Mouse (Mus musculus) midbrain, embryonic 14.5 days (tissue): ENCODE measurements at regions not wholly inside any gene's neighbourhood (a gene's known extent, or its start where the extent isn't known, plus 50 kb on each side); places are given as distances from the start of the nearest gene placed in this dataset.
"Not testable (repeated sequence)": the region's sequence is repeated elsewhere in the genome, so short reads cannot be mapped to it uniquely, and the experiment has no call there.

Source experiments
- ATAC-seq: fragments of 200-750 bp; cut with Nextera tagmentation; 2 replicates; pipeline ENCODE4 v1.8.0; 2017; ENCODE audit warnings: moderate number of reproducible peaks, moderate library complexity; ENCODE audit not compliant: low FRiP score, low TSS enrichment
- DNase-seq: peaks from one replicate; pipeline ENCODE4 v3.0.0-alpha.2; 2015
- H3K27ac ChIP-seq: fragments of 300-500 bp; sonication (generic); replicated peaks from 2 replicates; pipeline ENCODE4 v1.5.1; 2014; ENCODE audit warnings: mild to moderate bottlenecking, low read depth, low read length, moderate library complexity
- H3K27me3 ChIP-seq: fragments of 300-500 bp; sonication (generic); 2 replicates; pipeline ENCODE4 v1.6.1; 2014; ENCODE audit warnings: low read length, control low read depth, mixed read lengths; ENCODE audit not compliant: control insufficient read depth, insufficient read depth
- H3K36me3 ChIP-seq: fragments of 300-500 bp; sonication (generic); 2 replicates; pipeline ENCODE4 v1.6.1; 2014; ENCODE audit warnings: low read length, control low read depth; ENCODE audit not compliant: control insufficient read depth, insufficient read depth
- H3K4me1 ChIP-seq: fragments of 300-500 bp; sonication (generic); 2 replicates; pipeline ENCODE4 v1.6.1; 2014; ENCODE audit warnings: mild to moderate bottlenecking, antibody characterized with exemption, low read length, control low read depth; ENCODE audit not compliant: control insufficient read depth, insufficient read depth
- H3K4me2 ChIP-seq: fragments of 300-500 bp; sonication (generic); 2 replicates; pipeline ENCODE4 v1.6.1; 2014; ENCODE audit warnings: mild to moderate bottlenecking, low read length, moderate library complexity
- H3K4me3 ChIP-seq: fragments of 300-500 bp; sonication (generic); replicated peaks from 2 replicates; pipeline ENCODE4 v1.5.1; 2014; ENCODE audit warnings: low read depth, low read length
- H3K9ac ChIP-seq: fragments of 300-500 bp; sonication (generic); replicated peaks from 2 replicates; pipeline ENCODE4 v1.6.1; 2014; ENCODE audit warnings: mild to moderate bottlenecking, low read length, moderate library complexity
- H3K9me3 ChIP-seq: fragments of 300-500 bp; sonication (generic); 2 replicates; pipeline ENCODE4 v1.6.1; 2016; ENCODE audit warnings: low read length, control low read depth, mixed read lengths; ENCODE audit not compliant: control insufficient read depth
- WGBS: fragments of 180-500 bp; shearing (Covaris S2); extraction: QIAGEN DNeasy Blood & Tissue Kit; methylation state at CpG from one replicate; pipeline ENCODE4 v1.1.7; 2014; 5-methylcytosine and 5-hydroxymethylcytosine counted together

- 13% methylated on average over 6 of the region's 6 CpGs for WGBS
- not testable (repeated sequence) for H3K27me3 ChIP-seq, H3K4me1 ChIP-seq, H3K9me3 ChIP-seq, ATAC-seq, H3K9ac ChIP-seq, H3K36me3 ChIP-seq, H3K4me2 ChIP-seq, H3K4me3 ChIP-seq, H3K27ac ChIP-seq
- DNase-seq = peak; percentile 80
Measured at GRCm38 (mm10) chr6:117758516-117758915, 82.5 kb upstream of the Zfp637 start.

- Histone ChIP-seq H3K4me3 (no peak overlapping the region), H3K9me3 (no peaks in the 10 kb centered on the region), H3K27me3 (no peaks in the 10 kb centered on the region), H3K36me3 (no peaks in the 10 kb centered on the region), H3K27ac (no peak overlapping the region), H3K4me1 (no peaks in the 10 kb centered on the region), H3K9ac (no peak overlapping the region), H3K4me2 (no peak overlapping the region)
- 86% methylated on average over 7 of the region's 7 CpGs for WGBS
- ATAC-seq (no peak), DNase-seq (no peak)
Measured at GRCm38 (mm10) chr6:117771506-117771905, 69.5 kb upstream of the Zfp637 start.

- Histone ChIP-seq H3K9me3 (no peaks in the 10 kb centered on the region), H3K4me2 (no peak overlapping the region), H3K27ac (no peak overlapping the region), H3K9ac (no peak overlapping the region), H3K27me3 (no peaks in the 10 kb centered on the region), H3K4me3 (no peak overlapping the region), H3K36me3 (no peaks in the 10 kb centered on the region), H3K4me1 (no peaks in the 10 kb centered on the region)
- no peak for ATAC-seq
- DNase-seq = peak; percentile 36
Measured at GRCm38 (mm10) chr6:117772396-117772795, 68.6 kb upstream of the Zfp637 start.

GRCm38 (mm10) chr6:117775304-117776050, 65.5 kb upstream of the Zfp637 start:
- H3K36me3 ChIP-seq = no peaks in the 10 kb centered on the region
- no peaks in the 10 kb centered on the region for H3K27me3 ChIP-seq
- no peak overlapping the region for H3K4me2 ChIP-seq
- H3K4me1 ChIP-seq = no peaks in the 10 kb centered on the region
- no peak for ATAC-seq
- no peaks in the 10 kb centered on the region for H3K9me3 ChIP-seq
- no peak overlapping the region for H3K4me3 ChIP-seq
- WGBS = 77% methylated on average over 11 of the region's 11 CpGs
- peak; percentile 48 for DNase-seq
- H3K9ac ChIP-seq = no peak overlapping the region
- no peak overlapping the region for H3K27ac ChIP-seq

GRCm38 (mm10) chr6:117778027-117778426, 63.0 kb upstream of the Zfp637 start:
- Histone ChIP-seq H3K4me2 (no peak overlapping the region), H3K9me3 (no peaks in the 10 kb centered on the region), H3K36me3 (no peaks in the 10 kb centered on the region), H3K27ac (no peak overlapping the region), H3K4me3 (no peak overlapping the region), H3K9ac (no peak overlapping the region), H3K4me1 (no peaks in the 10 kb centered on the region), H3K27me3 (no peaks in the 10 kb centered on the region)
- DNase-seq = no peak
- ATAC-seq = no peak
- 79% methylated on average over 2 of the region's 2 CpGs for WGBS

GRCm38 (mm10) chr6:117778481-117778880, 62.5 kb upstream of the Zfp637 start:
- Histone ChIP-seq H3K27ac (no peak overlapping the region), H3K27me3 (no peaks in the 10 kb centered on the region), H3K9me3 (no peaks in the 10 kb centered on the region), H3K36me3 (no peaks in the 10 kb centered on the region), H3K4me2 (no peak overlapping the region), H3K4me3 (no peak overlapping the region), H3K4me1 (no peaks in the 10 kb centered on the region), H3K9ac (no peak overlapping the region)
- 84% methylated on average over 8 of the region's 8 CpGs for WGBS
- DNase-seq (no peak), ATAC-seq (no peak)

- Histone ChIP-seq H3K27me3 (no peaks in the 10 kb centered on the region), H3K4me1 (no peaks in the 10 kb centered on the region), H3K9me3 (no peaks in the 10 kb centered on the region), H3K4me2 (no peak overlapping the region), H3K27ac (no peak overlapping the region), H3K9ac (no peak overlapping the region), H3K4me3 (no peak overlapping the region), H3K36me3 (no peaks in the 10 kb centered on the region)
- WGBS = 84% methylated on average over 7 of the region's 7 CpGs
- ATAC-seq (no peak), DNase-seq (no peak)
Measured at GRCm38 (mm10) chr6:117779020-117779419, 62.0 kb upstream of the Zfp637 start.

- ATAC-seq = no peak
- H3K4me3 ChIP-seq = no peak overlapping the region
- WGBS = 91% methylated on average over 12 of the region's 12 CpGs
Measured at GRCm38 (mm10) chr6:117788580-117789540, 52.1 kb upstream of the Zfp637 start.

More at GRCm38 (mm10) chr6:117788580-117789540, 52.1 kb upstream of the Zfp637 start:
- Histone ChIP-seq H3K27ac (no peak overlapping the region), H3K27me3 (no peaks in the 10 kb centered on the region), H3K9me3 (no peaks in the 10 kb centered on the region), H3K9ac (no peak overlapping the region), H3K36me3 (no peaks in the 10 kb centered on the region), H3K4me1 (no peaks in the 10 kb centered on the region), H3K4me2 (no peak overlapping the region)
- DNase-seq = no peak
